Mouse (Mus musculus): ENCODE measurements around the gene Brk1. TPM values are rescaled to one million over a fixed set of nuclear protein-coding genes. Genes with fewer than 3 reads are reported as not detected.

The Brk1 gene
- polyA plus RNA-seq, 2 experiments from 2014 or later, result 275 to 326 TPM

DNA sequence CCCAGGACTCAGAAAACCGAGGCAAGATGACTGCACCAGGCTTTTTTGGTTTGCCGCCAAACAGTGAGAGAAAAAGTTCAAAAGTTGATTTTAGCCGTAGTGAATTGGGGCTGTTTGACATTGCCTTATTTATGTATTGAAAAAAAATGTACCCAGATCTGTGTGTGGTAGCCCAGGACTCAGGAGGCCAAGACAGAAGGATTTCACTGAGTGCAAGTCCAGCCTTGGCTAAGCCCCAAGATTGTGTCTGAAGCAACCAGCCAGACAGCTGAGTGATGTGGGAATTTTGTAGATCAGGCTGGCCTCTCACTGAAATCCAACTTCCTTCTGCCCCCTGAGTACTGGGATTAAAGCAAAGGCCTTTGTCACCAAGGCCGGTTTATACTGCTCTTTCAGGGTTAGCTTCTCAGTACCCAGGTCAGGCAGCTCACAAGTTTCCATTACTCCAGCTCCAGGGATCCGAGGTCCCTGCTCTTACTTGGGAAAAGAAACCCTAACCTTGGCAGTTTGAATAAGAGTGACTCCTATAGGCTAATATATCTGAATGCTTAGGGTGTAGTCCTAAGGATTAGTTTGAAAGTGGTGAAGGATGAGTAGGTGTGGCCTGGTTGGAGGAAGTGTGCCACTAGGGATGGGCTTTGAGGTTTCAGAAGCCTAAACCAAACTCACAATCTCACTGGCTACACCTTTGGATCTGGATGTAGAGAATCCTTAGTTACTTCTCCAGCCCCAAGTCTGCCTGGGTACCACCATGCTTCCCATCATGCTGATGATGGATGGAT is 20.6 kb downstream of the Brk1 start:
- ATAC-seq, result no peak

DNA sequence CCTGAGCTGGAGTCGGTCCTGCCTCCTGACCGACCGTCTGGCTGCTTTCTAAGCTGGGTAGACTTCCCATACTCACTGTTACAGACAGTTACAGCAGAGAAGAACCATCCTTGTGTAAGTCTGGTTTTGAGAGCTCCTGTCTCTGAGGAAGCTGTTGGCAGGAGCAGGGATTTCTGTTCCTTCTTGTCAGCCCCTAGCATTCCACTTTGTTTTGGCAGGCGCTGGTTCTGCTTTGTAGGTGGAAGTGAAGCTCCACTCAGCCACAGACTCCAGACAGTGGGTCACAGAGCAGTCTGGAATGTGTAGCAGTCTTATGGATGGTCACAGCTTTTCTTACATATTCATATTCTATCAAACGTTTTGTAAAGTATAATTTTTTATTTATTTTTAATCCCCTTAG is 25.8 kb downstream of the Brk1 start:
- ATAC-seq, result no peak

DNA sequence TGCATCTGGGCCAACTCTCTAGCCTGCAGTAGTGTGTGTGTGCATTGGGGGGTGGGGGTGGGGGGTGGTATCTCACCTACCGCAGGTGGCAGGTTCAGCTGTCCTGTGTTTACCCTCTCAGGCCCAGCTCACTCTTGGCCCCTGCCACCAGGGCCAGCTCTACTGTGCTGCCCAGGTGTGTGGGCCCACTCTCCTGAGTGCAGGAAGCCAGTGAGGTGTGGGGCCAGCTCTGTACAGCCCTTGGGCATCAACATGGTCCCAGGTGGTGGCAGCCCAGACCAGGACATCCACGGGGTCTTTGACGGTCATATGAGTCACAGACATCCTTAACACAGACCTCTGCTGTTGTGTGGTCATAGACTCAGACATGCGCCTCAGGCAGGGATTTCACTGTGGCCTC is 28.3 kb downstream of the Brk1 start:
- no peak for ATAC-seq

DNA sequence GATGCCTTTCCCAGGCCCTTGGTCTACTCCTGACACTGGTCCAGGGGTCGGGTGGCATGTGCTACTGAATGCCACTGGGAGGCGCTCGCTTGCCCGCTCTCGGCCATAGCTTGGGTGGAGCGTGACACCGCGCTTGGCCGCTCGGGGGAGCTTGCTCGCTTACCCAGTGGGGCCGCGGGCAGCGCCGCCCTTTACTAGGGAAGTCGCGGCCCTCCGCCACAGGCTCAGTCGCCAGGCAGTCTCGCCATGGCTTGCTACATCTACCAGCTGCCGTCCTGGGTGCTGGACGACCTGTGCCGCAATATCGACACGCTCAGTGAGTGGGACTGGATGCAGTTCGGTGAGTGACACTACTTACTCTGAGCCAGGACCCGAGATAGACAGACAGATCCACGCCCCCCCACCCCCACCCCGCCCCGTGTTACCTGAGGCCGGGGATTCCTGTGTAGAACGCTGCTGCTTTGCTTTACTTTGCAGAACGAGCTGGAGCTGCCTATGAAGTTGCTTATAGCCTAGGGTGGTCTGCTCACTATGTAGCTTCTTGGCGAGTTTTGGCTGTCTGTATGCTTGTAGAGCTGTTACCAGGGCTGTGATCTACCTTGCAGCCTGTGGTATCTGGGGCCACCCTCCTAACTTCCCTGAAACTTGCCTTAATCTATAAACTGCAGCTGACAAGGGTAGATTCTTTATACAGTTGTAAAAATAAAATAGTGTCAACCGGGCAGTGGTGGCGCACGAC is 33.9 kb downstream of the Brk1 start, which contains the start of gene Irak2:
Irak2 (plus strand) TSS at position 166 of the 739 bp plus-strand sequence.
- peak; percentile 97 for ATAC-seq

DNA sequence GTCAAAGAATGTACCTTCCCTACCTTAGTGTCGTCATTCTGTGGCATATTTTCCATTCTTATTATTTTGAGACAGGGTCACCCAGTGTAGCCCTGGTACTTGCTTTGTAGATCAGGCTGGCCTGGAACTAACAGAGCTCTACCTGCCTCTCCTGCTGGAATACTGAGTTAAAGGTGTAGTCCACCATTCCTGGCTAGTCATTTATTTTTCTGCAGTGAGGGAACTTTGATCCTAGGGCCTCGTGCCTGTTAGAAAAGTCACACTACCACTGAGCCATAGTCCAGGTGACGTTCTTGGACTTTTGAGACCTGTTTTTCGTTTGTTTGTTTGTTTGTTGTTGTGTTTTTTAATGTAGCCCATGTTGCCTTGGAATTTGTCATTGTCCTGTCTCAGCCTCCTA is 34.6 kb downstream of the Brk1 start:
- no peak for ATAC-seq

DNA sequence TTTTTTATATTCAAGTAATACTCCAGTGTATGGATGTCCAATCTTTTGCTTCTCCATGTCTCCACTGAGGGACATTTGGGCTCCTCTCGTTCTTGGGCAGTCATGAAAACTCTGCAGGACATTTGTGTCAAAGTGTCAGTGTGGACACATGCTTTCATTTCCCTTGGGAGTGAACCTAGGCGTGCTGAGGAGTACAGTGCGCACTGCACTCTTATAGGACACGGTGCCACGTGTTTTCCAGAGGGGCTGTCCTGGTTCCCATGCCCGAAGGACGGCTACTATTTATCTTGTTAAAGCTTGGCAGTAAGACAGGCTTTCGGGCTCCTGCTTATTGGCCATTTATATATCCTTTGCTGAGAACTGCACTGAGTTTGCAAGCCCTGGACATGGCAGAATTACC is 38.0 kb downstream of the Brk1 start:
- ATAC-seq, result no peak

DNA sequence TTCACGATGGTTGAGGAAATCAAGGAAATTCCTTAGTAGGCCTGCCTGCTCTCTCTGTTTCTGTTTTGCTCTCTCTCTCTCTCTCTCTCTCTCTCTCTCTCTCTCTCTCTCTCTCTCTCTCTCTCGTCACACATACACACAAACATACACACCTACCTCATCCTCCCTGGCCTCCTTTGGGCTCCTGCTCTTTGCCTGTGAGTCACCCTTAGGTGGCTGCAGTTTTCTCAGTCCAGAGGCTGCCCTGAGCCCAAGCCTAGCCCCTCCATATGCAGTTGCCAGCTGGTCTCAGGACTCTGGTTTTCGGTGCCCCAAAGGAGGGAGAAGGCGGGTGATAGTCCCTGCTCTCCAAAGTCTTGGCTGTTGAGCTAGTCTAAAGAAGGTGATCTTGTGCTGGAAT is 38.4 kb downstream of the Brk1 start:
- ATAC-seq, result no peak

DNA sequence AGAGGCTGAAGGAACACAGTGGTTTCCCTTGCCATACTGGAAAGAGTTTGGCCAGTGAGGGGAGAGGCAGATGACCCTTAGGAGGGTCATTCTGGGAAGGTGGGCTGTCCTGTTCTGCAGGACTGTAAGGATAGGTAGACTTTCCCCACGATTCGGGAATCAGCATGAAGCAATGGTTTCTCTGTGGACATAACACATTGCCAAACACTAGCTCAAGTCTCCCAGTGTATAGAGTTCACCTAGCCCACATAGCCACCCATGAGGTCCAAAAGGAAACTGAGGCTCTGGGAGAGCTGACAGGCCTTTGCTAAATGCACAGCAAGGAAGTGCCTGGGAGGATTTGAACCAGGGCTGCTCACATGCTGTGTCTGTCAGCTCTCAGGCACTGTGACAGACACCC is 39.4 kb downstream of the Brk1 start:
- no peak for ATAC-seq

DNA sequence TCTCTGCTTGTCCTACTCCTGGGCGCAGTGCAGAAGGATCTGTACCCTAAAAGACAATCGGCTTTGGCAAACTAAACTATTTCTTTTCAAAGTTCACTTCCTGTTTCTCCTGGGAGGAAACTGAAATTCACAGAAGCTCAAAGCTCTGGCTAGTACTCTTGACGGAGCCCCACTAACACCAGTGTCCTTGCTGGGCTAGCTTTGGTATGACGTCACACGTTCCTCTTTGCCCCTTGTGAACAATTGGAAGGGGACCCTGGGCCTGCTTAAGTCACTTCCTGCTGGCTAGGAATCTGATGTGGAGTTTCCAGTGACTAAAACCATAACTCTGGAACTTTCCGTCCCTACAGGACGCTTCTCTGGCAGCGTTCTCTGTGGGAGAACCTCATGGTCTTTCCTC is 40.2 kb downstream of the Brk1 start:
- peak; percentile 40 for ATAC-seq

DNA sequence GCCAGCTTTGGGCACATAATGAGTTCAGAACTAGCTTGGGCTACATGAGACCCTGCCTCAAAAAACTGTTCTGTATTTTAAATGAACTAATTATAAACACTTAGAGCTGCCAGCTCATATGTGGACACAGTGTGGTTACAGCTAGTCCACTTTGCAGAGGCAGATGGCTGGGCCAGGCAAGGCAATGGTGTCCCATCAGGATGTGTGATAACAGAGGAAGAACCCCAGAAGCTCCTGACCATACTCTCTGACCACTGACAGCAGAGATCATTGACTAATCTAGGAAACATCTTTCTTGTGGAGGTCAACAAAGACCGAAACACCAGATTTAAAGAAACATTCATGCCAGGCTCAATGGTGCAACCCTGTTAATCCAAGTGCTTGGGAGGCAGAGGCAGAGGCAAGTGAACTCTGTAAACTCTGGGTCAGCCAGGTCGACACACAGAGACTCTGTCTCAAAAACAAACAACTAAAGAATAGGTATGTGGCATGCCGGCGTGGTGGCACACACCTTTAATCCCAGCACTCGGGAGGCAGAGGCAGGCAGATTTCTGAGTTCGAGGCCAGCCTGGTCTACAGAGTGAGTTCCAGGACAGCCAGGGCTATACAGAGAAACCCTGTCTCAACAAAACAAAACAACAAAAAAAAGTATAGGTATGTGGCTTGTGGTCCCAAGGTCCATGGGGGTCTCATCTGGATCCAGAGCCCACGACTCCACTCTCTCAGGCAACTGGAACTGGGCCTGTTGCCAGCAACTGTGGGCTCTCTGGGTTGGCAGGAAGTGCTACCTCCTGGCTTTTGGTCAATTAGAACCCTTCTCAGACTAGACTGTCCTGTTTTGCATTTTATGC is 45.0 kb downstream of the Brk1 start:
- no peak for ATAC-seq

DNA sequence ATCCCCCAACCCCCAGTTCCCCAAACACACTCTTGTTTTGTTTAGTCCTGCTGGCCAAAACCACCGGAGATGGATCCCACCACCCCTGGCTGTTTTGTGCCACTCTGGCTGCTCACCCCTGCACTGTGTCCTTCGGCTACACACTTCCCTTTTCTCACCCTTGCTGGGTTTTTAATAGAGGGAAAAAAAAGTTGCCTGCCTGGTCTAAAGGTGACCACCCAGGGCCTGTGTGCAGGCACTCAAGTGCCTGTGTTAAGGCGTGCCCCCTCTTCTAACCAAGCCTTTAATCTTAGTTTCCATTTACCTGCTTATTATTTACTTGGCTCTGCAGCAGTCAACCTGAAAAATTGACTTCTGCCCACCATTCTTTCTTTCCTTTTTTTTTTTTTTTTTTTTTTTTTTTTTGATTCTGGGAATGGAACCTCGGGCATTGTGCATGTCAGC is 45.6 kb downstream of the Brk1 start:
- no peak for ATAC-seq

DNA sequence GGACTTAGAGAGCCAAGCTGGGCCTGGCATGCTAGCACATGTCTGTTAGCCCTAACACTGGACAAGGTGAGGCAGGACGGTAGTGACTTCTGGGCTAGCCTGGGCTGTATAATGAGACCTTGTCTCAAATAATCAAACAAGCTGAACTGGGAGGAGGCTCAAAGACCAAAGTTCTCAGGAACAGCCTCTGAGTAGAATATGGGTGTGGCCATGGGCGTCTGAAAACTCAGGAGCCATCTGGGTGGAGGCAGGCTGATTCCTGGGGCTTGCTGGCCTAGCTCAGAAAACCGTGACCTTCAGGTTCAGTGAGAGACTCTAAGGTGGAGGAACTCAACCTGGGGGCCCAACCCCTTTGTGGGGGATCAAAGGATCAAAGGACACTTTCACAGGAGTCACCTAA is 47.1 kb downstream of the Brk1 start:
- no peak for ATAC-seq

DNA sequence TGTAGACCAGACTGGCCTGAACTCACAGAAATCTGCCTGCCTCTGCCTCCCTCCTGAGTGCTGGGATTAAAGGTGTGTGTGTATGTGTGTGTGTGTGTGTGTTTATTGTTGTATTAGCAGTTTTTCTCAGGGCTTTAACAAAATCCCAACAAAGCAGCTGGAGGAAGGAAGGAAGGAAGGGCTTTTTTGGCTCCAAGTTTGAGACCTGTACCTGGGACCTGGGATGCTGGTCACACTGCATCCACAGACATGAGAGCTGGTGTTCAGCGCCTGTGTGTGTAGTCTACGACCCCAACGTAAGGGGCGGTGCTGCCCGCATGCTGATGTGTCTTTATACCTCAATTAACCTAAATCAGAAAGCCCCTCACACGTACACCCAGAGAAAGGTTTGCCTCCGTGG is 49.0 kb downstream of the Brk1 start:
- no peak for ATAC-seq

DNA sequence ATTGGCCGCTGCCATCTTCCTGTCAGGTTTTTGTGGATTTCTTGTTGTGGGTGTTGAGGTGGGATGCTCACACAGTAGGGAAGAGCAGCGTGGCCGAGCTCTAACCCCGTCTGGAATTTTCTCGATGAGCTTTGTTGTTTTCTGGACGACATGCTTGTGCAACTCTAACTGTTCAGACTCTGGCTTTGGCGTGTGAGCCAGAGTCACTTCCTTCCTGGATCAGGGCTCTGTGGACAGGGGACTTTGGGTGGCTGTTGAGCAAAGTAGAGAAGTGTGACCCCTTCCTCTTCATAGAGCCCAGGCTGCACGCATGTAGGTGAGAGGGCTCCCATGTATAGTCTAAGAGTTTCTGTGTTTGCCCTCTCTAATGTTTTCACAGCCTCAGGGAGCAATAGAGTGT is 49.5 kb downstream of the Brk1 start:
- no peak for ATAC-seq

DNA sequence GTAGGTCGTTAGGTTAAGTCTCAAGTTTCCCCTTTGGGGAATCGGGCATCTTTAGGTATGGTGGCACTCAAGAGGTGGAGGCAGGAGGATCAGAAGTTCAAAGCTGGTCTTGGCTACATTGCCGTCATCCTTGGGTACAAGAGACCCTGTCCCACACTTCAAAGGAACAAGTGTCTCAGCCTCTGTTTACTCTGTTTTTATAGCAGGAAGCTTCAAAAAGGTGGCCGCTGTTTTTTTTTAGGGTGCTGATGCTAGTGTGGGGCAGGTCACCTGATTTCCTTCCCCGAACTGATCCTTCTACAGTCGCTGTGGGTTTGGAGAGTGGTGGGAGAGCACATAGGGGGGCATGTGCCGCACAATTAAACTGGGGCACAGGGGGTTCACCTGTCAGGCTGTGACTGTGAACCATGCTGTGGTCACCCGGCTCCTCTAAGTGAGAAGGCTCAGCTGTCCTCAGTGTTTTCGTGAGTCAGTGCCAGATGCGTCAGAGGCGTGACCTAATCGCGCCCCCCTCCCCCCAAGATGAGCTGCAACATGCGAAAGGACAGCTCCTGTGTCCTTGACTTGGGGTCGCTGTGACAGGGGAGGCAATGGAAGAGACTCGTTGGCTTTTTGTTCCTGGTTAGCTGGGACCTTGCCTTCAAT is 50.3 kb downstream of the Brk1 start:
- ATAC-seq, result peak; percentile 65

DNA sequence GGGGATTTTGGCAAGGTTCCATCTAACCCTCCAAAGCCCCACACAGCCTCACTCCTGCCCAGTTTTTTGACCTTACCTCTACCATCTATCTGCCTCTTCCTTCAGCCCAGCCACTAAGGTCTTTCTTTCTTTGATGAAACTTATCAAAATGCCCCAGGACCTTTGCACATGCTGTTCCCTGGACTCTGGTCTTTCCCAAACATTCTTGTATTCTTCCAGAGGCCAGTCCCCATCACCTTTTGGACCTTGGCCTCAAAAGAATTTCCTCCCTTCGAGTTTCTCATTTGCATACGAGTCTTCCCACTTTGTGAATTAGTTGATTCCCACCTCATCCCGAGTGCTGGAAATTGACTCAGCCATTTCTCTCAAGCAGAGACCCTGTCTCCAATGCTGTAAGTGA is 50.9 kb downstream of the Brk1 start:
- no peak for ATAC-seq

DNA sequence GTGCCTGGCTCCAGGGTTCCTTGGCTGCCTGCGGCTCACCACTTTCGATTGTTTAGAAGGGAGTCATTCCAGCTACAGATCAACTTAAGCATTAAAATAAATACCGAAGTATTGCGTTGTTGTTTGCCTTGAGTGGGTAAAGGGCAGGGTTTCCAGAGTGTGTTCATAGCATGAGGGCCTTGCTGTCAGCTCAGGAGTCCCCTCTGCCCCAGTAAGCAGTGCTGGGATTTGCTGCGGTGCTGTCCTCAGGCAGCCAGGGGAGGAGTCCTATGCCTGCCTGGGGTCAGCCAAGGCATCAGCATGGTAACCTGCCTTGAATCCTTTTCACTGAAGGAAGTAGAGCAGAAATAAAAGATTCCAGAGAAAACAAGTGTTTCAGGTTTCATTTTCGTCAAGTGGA is 52.3 kb downstream of the Brk1 start:
- no peak for ATAC-seq

DNA sequence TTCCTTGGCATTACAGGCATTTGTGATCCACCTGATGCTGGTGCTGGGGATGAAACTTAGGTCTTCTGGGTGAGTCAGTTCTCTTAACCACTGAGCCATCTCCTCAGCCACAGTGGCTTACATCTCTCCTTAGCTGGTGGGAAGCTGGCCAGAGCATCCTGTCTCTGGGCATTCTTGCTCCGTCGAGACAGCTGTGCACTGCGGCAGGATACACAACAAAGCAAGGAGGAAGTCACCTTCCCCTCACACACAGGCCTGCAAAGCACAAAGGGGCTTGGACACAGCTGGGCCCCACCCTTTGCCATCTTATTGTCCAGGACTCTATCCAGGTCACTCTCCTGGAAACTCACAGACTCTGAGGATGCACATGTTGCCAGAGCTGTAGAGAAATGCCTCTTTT is 53.7 kb downstream of the Brk1 start:
- no peak for ATAC-seq

DNA sequence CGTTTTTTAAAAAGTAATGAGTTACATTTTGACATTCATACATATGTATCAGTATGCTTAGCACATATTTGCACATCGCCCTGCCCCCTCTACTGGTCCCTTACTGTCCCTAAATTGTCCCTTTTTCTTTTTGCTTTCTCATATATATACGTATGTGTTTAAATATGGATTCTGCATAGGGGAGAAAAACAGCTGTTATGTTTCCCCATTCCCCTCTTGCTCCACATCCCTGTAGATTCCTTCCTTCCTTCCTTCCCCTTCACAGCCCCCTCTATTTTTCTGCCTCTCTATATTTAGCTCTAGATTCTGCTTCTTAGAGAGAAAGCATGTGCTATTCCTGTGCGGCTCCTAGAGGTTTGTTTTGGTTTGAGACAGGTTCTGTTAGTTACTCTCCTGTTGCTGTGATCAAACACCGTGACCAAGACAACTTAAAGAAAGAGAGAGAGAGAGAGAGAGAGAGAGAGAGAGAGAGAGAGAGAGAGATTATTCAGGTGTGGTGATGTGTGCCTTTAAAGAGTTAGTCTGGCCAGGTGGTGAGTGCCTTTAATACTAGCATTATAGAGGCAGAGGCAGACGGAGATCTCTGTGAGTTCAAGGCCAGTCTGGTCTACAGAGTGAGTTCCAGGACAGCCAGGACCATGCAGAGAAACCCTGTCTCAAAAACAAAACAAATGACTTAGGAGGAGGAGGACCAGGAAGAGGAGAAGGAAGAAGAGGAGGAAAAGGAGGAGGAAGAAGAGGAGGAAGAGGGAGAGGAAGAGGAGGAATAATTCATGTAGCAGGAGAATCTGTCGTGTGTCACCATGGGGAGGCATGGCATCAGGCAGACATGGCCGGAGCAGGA is 55.3 kb downstream of the Brk1 start:
- ATAC-seq, result no peak

DNA sequence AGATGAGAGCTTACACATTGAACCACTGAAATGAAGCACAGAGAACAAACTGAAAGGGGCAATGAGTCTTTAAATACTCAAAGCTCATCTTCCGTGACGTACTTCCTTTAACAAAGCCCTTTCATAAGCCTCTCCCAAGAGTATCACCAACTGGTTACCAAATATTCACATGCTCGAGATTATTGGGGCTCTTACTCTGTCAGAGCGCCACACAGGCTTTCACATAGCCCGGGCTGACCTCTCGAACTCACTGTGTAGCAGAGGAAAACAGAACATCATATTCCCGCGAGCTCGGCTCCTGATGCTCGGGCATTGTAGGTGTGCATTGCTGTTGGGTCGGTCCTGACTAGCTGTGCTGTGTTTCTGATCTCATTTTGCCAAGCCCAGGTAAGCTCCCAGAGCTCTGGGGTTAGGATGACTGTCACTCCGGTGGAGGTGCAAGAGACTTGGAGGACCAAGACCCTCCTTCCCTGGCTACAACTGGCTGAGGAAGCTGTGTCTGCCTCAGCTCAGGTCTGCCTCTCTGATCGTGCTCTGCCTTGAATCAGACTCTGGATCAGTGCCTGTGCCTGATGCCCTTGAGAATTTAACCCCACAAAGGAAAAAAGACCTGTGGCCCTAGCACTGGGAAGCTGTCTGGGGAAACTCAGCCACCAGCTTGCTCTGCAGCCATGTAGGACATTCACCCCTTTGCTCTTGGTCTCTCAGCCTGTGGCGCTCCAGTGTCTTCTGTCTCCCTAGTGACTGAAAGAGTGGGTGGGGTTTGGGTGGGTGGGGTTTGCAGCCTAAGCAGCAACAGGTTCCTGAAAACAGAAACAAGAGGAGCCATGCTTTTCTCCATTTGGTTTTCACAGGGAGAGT is 56.1 kb downstream of the Brk1 start:
- ATAC-seq, result peak; percentile 55
